Mouse (Mus musculus): Measurements from ENCODE around the gene Rfc3. TPM values are rescaled to one million over a fixed set of nuclear protein-coding genes. Genes with fewer than 3 reads are reported as not detected.
"Not testable (repeated sequence)": the region's sequence is repeated elsewhere in the genome, so short reads cannot be mapped to it uniquely, and the experiment has no call there.

Gene Rfc3
- total RNA-seq (2021) = 20.2 and 21.0 TPM in 2 replicates
- long read RNA-seq, experiment 1, transcript Rfc3-201 (9 exons, 1,317 nt) = major isoform, 31 of 40 reads
- long read RNA-seq, experiment 1, partial matches to known transcripts = 0 of 40 reads
- long read RNA-seq, experiment 1, other reads (novel, unspliced or antisense) = 8 of 40 reads
- long read RNA-seq, experiment 2, transcript Rfc3-201 (9 exons, 1,317 nt) = major isoform, 11 of 12 reads
- long read RNA-seq, experiment 2, partial matches to known transcripts = 0 of 12 reads
- long read RNA-seq, experiment 2, other reads (novel, unspliced or antisense) = 1 of 12 reads

GRCm38 (mm10) chr5:151650700-151651410 lies at the start of gene Rfc3:
Gene Rfc3, minus strand, starts transcription at chr5:151651242.
- DNase-seq = peak; percentile 98

- DNase-seq = not testable (repeated sequence)
These were observed 42.6 kb upstream of the Rfc3 start for GRCm38 (mm10) chr5:151693636-151694035.

GRCm38 (mm10) chr5:151686606-151687525 lies 35.8 kb upstream of the Rfc3 start:
- DNase-seq = peak; percentile 88

- DNase-seq = no peak
These were observed 11.2 kb upstream of the Rfc3 start for GRCm38 (mm10) chr5:151662207-151662606.

- DNase-seq = no peak
These were observed 356 bp upstream of the Rfc3 start for GRCm38 (mm10) chr5:151651411-151651784.

- DNase-seq = peak; percentile 42
These were observed 6.2 kb downstream of the Rfc3 start for GRCm38 (mm10) chr5:151644845-151645244.

GRCm38 (mm10) chr5:151642867-151643266 lies 8.2 kb downstream of the Rfc3 start:
- DNase-seq = no peak

GRCm38 (mm10) chr5:151642102-151642501 lies 8.9 kb downstream of the Rfc3 start:
- DNase-seq = no peak

- DNase-seq = no peak
These were observed 45.1 kb downstream of the Rfc3 start, which contains the start of gene Vmn2r18 for GRCm38 (mm10) chr5:151605921-151606320. Gene Vmn2r18, minus strand, starts transcription at chr5:151606021.

GRCm38 (mm10) chr5:151601696-151602095 lies 49.3 kb downstream of the Rfc3 start:
- no peak for DNase-seq

Other genes starting within 250 kb of the Rfc3 start
- 1.2 TPM in 1 of 2 replicates, not detected in the other for gene Gm42906, start 223.1 kb downstream of the Rfc3 start, total RNA-seq (2021)
- gene Vmn2r18, start 45.2 kb downstream of the Rfc3 start, total RNA-seq (2021) = not detected in 2 replicates

Measured in adrenal gland, postnatal 14 days (tissue).